Mouse (Mus musculus) lung, postnatal 36 days (tissue): ENCODE measurements around the gene Rgs10.

ENCODE experiments used
- DNase-seq: peaks from one replicate; pipeline ENCODE4 v3.0.0; 2022; ENCODE audit warnings: mixed read lengths

Rgs10 gene

DNA sequence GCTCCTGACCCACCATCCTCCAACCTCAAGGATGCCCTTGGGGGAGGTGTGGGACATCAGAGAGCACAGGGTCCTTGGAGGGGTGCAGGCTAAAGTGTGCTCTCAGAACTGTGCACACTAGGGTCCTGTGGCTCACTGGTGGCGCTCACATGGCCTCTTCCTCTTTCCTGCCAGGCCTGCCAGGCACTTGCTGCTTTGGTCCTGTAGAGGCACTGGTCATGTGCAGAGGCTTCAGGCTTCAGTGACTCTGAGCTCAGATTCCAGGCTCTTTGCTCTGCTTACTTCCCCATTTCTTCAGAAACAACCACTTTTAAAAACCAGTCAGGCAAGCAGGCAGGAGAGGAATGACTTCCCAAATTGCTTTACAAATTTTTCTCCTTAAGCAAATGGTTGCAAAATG lies 85.7 kb downstream of the Rgs10 start:
- peak; percentile 67 for DNase-seq

DNA sequence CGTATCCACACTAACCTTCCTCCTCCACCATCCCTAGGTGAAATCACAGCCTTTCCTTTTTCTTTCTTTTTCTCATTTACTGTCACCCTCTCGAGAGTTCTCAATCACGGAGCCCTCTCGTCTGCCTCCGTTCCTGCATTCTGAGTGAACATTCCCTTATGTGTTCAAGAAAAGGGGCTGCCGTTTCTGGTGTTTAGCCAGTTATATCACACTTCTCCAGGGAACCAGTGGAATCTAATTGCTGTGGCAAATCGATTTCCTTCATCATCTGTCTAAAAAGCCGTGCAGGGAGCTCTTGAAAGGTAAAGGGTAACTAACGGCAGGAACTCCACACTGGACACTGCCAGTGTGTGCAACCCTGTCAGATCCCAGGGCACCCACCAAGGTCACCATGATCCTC lies 87.6 kb downstream of the Rgs10 start:
- no peak for DNase-seq

DNA sequence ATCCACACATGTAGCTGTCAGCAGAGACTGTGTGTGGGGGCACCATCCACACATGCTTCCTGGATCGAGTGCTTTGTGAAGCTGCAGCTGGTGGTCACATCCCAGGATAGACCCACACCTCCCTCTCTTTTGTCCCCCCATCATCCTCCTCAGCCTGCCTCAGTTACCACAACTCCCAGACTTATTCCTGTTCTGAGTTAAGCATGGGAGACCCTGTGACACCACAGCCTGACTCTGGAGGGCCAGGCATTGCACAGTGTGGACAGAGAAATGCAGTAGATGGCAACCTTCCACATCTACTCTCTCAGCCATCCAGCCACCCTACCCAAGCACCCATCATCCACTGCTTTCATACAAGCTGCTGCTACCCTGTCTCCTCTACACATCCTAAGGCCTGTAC lies 93.6 kb downstream of the Rgs10 start:
- DNase-seq: no peak
